Mouse (Mus musculus) brain, embryonic 14.5 days (tissue): ENCODE results near the gene Cdk1. TPM values are rescaled to one million over a fixed set of nuclear protein-coding genes. Genes with fewer than 3 reads are reported as not detected.

Experiments used
- DNase-seq: peaks from one replicate; pipeline ENCODE4 v3.0.0-alpha.2; 2011; ENCODE audit warnings: low read depth
- CTCF ChIP-seq: fragments of 200-500 bp; IDR thresholded peaks from 2 replicates; pipeline ENCODE4 v1.5.1; 2012; ENCODE audit warnings: inconsistent platforms, mild to moderate bottlenecking, moderate library complexity, borderline replicate concordance; ENCODE audit not compliant: insufficient read depth, insufficient read length; ENCODE audit errors: extremely low read depth
- POLR2A ChIP-seq: fragments of 200-500 bp; IDR thresholded peaks from 2 replicates; pipeline ENCODE4 v1.6.1; 2012; ENCODE audit warnings: mild to moderate bottlenecking, inconsistent platforms, borderline replicate concordance; ENCODE audit not compliant: poor library complexity, insufficient read depth, insufficient read length, severe bottlenecking; ENCODE audit errors: extremely low read depth
- polyA plus RNA-seq: library from polyadenylated mRNA; depleted of rRNA; stranded (reverse); fragments of >200 nt; gene quantifications from 2 replicates; pipeline ENCODE4 v1.2.3, GENCODE M21; 2012; rRNA removed

Gene Cdk1
- 94.3 and 204 TPM in 2 replicates for polyA plus RNA-seq

GRCm38 (mm10) chr10:69352212-69353085, at the start of gene Cdk1:
Gene Cdk1, minus strand, starts transcription at chr10:69352938.
- peak; percentile 98 for DNase-seq
- TF ChIP-seq POLR2A = no peak
- TF ChIP-seq CTCF = no peak

- peak; percentile 49 for DNase-seq
- TF ChIP-seq CTCF = no peak
- TF ChIP-seq POLR2A = no peak
Measured at GRCm38 (mm10) chr10:69399814-69400385, 47.2 kb upstream of the Cdk1 start.

- DNase-seq = peak; percentile 32
- TF ChIP-seq POLR2A (no peak), CTCF (no peak)
Measured at GRCm38 (mm10) chr10:69398763-69399590, 46.2 kb upstream of the Cdk1 start, which contains the start of gene Ank3. Gene Ank3, plus strand, starts transcription at chr10:69398773.

- TF ChIP-seq CTCF = no peak
- no peak for TF ChIP-seq POLR2A
- peak; percentile 19 for DNase-seq
Measured at GRCm38 (mm10) chr10:69398197-69398762, 45.5 kb upstream of the Cdk1 start.

- TF ChIP-seq POLR2A (no peak), CTCF (no peak)
- no peak for DNase-seq
Measured at GRCm38 (mm10) chr10:69389511-69389910, 36.8 kb upstream of the Cdk1 start.

- TF ChIP-seq CTCF (no peak), POLR2A (no peak)
- no peak for DNase-seq
Measured at GRCm38 (mm10) chr10:69386767-69387166, 34.0 kb upstream of the Cdk1 start.

- no peak for DNase-seq
- TF ChIP-seq CTCF = no peak
- TF ChIP-seq POLR2A = no peak
Measured at GRCm38 (mm10) chr10:69385136-69385535, 32.4 kb upstream of the Cdk1 start.

GRCm38 (mm10) chr10:69384640-69385039, 31.9 kb upstream of the Cdk1 start:
- no peak for DNase-seq
- TF ChIP-seq CTCF (no peak), POLR2A (no peak)

- DNase-seq = peak; percentile 55
Measured at GRCm38 (mm10) chr10:69383186-69383585, 30.4 kb upstream of the Cdk1 start.

GRCm38 (mm10) chr10:69375154-69375553, 22.4 kb upstream of the Cdk1 start:
- TF ChIP-seq CTCF (0 out of 2 replicates have a peak, but pooled peaks have one; percentile 34), POLR2A (no peak)
- DNase-seq = no peak

More at GRCm38 (mm10) chr10:69383186-69383585, 30.4 kb upstream of the Cdk1 start:
- TF ChIP-seq CTCF (no peak), POLR2A (no peak)
